Mouse (Mus musculus) kidney, adult 8-10 months (tissue): ENCODE results near the gene H2-T23.

Experiments used
- DNase-seq, 2 experiments: peaks; one replicate each; pipeline ENCODE4 v3.0.0; 2022

Gene H2-T23

GRCm38 (mm10) chr17:35980363-35980754 lies 52.3 kb downstream of the H2-T23 start:
- DNase-seq, result peak in 1 of 2 experiments; percentile 49
